Mouse (Mus musculus): Measurements from ENCODE around the gene Tex46. TPM values are rescaled to one million over a fixed set of nuclear protein-coding genes. Genes with fewer than 3 reads are reported as not detected.

Tex46 gene
- polyA plus RNA-seq, 1 experiment: not detected

DNA sequence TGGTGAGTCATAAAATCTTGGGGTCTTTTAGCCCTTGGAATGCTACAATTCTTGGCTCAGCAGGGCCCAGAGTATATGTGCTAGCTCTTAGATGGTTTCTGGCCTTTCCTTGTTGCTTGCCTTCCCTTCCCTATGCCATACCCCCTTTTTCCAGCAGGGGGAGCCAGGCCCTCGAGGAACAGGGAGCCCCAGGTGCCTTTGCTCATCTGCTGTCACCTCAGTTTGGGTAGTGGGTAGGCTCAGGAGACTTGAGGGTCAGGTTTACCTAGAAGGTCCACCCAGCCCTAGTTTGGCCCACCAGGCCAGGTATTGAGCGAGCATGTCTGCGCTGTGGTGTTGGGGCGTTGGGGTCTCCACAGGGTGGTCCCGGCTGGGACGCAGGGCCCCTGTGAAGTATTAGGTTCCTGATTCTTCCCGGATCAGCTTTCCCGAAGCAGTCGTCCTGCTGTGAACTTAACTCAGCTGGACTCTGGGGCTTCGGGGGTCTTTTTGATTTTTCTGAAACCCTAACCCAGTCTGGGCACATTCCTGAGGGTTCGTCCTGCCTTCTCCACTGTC, 38.8 kb downstream of the Tex46 start:
- no peak overlapping the region for H3K4me3 ChIP-seq (ENCODE audit: insufficient read depth, low read length)
- TF ChIP-seq POLR2A (IDR thresholded peaks at IDR 0.05; ENCODE audit: extremely low read depth, insufficient read depth, low read length) (no peak), CTCF (IDR thresholded peaks at IDR 0.05; ENCODE audit: extremely low read depth, insufficient read depth, low read length) (peak; percentile 95)
- no peak overlapping the region for H3K27ac ChIP-seq (ENCODE audit: insufficient read depth, low read length)
- no peaks in the 10 kb centered on the region for H3K4me1 ChIP-seq (ENCODE audit: control insufficient read depth, insufficient read depth, low read length)

DNA sequence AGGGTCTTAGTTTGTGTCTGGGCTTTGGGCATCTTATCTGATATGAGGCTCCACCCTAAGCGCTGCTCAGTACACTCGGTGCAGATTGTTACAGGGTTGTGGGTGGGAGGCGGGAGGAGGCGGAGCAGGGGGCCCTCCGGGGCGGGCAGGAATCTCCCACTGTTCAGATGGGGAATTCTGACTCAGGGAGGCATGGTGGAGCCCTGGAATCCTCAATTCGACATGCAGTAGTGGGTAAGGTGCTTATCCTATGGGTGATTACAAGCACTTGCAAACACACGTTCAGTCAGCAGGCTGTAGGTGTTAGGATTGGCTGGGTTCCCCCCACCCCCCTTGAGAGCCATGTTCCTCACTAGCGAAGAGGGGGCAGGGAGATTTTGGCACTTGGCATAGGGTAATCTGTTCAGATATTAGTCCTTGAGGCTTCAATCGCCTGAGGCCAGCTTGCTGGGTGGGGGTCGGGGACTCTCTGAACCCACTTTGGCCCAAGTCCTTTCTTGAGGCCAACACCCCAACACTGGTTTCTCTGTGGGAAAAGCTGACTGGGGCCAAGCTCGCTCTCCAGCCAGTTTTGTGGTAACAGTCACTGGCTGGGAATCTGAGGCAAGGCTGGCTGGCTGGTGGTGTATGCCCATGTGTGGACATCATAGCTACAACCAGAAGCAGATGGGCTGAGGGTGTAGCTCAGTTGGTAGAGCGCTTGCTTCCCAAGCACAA, 39.4 kb downstream of the Tex46 start:
- Histone ChIP-seq H3K4me3 (ENCODE audit: insufficient read depth, low read length) (no peak overlapping the region), H3K27ac (ENCODE audit: insufficient read depth, low read length) (no peak overlapping the region)

DNA sequence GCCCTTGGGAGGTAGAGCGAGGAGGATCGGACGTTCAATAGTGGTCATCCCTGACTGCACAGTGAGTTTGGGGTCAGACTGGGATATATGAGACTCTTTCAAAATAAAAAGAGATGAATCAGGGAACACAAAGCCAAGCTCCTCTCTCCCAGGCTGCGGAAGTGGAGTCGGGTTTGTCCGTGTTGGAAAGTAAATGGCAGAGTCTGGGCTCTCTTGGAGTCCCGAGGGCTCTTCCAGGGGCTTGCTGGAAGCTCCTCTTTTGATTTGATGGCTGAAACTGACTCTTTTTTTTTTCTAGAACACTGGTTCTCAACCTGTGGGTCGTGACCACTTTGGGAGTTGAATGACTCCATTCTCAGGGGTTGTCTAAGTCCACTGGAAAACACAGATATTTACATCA, 40.0 kb downstream of the Tex46 start:
- Histone ChIP-seq H3K4me3 (ENCODE audit: insufficient read depth, low read length) (no peak overlapping the region), H3K27ac (ENCODE audit: insufficient read depth, low read length) (no peak overlapping the region), H3K4me1 (ENCODE audit: control insufficient read depth, insufficient read depth, low read length) (no peaks in the 10 kb centered on the region)
- TF ChIP-seq POLR2A (IDR thresholded peaks at IDR 0.05; ENCODE audit: extremely low read depth, insufficient read depth, low read length): no peak
- no peak for TF ChIP-seq CTCF (IDR thresholded peaks at IDR 0.05; ENCODE audit: extremely low read depth, insufficient read depth, low read length)

More for the DNA sequence above, 39.4 kb downstream of the Tex46 start:
- no peaks in the 10 kb centered on the region for H3K4me1 ChIP-seq (ENCODE audit: control insufficient read depth, insufficient read depth, low read length)
- TF ChIP-seq POLR2A (IDR thresholded peaks at IDR 0.05; ENCODE audit: extremely low read depth, insufficient read depth, low read length) (no peak), CTCF (IDR thresholded peaks at IDR 0.05; ENCODE audit: extremely low read depth, insufficient read depth, low read length) (no peak)

DNA sequence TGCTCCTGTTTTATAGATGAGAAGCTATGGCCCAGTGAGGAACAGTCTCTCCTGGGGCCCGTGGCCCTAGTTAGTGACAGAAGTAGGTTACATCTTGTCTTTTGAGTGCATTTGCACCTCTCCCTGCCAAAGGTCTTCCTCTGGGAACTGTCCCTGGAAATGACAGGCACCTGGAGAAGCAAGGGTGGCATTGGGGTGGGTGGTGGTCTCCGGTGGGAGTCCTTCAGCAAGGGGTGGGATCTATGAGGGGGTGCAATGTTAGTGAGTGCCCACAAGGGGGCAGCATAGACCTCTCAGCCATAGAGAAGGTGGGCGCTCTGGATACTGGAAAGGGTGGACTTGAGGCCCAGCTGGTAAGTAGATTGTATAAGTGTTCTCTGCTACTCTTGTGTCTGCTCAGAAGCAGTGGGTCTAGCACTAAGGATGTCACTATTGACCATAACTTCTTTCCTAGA, 41.1 kb downstream of the Tex46 start:
- Histone ChIP-seq H3K4me1 (ENCODE audit: control insufficient read depth, insufficient read depth, low read length) (no peaks in the 10 kb centered on the region), H3K4me3 (ENCODE audit: insufficient read depth, low read length) (no peak overlapping the region), H3K27ac (ENCODE audit: insufficient read depth, low read length) (no peak overlapping the region)
- TF ChIP-seq CTCF (IDR thresholded peaks at IDR 0.05; ENCODE audit: extremely low read depth, insufficient read depth, low read length) (peak; percentile 72), POLR2A (IDR thresholded peaks at IDR 0.05; ENCODE audit: extremely low read depth, insufficient read depth, low read length) (no peak)

DNA sequence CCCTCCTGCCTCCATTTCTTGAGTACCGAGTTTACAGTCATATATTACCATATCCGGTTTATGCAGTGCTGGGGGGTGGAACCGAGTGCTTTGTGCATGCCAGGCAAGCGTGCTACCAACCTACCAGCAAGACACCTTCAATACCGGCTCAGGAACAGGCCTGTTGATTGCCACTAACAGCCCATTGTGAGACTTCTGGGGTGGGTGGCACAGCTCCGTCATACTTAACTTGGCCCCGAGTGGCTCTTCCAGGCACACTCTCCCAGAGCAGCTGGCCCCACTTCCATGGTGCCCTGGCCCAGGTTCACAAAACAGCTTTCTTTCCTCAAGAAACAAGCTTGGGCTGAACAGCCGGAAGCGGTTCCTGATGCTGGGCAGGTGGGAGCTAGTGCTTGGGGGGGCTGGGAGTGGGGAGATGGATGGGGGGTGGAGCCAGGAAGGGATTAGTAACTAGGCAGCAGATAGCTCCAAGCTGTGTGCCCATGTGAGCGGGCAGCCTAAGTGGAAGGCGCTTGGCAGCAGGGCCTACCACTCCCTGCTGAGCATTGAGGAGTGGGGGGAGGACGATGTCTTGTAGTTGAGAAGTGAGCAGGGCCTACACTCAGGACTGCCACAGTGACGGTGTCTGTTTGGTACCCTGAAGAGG, 41.8 kb downstream of the Tex46 start:
- Histone ChIP-seq H3K27ac (ENCODE audit: insufficient read depth, low read length) (no peak overlapping the region), H3K4me3 (ENCODE audit: insufficient read depth, low read length) (no peak overlapping the region), H3K4me1 (ENCODE audit: control insufficient read depth, insufficient read depth, low read length) (no peaks in the 10 kb centered on the region)
- no peak for TF ChIP-seq CTCF (IDR thresholded peaks at IDR 0.05; ENCODE audit: extremely low read depth, insufficient read depth, low read length)
- no peak for TF ChIP-seq POLR2A (IDR thresholded peaks at IDR 0.05; ENCODE audit: extremely low read depth, insufficient read depth, low read length)

DNA sequence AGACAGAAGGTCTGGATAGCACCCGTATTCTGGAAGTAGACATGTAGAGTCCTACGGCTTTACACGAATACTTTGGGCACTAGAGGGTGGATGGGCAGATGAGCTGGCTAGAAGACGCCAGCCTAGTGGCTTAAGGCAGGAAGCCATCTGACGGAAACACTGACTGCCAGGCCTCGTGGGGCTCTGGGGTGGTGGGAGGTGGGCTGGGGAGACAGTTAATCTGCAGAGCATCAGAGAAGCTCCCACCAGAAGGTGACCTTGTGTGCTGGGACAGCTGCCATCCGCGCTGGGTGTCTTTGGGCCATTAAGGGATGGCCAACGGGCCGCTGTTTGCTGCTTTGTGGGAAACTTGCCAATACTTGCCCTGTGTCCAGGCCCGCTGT, 42.3 kb downstream of the Tex46 start:
- Histone ChIP-seq H3K4me1 (ENCODE audit: control insufficient read depth, insufficient read depth, low read length) (no peaks in the 10 kb centered on the region), H3K27ac (ENCODE audit: insufficient read depth, low read length) (no peak overlapping the region), H3K4me3 (ENCODE audit: insufficient read depth, low read length) (no peak overlapping the region)
- TF ChIP-seq POLR2A (IDR thresholded peaks at IDR 0.05; ENCODE audit: extremely low read depth, insufficient read depth, low read length): no peak
- no peak for TF ChIP-seq CTCF (IDR thresholded peaks at IDR 0.05; ENCODE audit: extremely low read depth, insufficient read depth, low read length)

DNA sequence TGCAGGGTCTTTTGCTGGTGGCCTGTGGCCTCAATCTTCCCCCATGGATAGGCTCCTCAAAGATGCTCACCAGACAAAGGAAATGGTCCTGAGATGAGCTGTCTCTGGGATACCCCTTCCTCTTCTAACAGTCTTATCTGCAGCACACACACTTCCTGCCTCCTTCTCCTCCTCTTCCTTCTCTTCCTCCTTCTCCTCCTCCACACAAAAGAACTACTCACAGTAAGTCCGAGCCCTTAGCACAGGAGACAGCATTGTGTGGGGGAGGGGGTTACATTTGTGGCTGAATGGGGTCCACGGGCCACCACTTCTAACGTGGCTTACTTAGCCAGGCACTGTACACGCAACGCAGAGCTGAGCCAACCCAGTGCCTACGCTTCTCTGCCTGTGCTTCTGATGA, 42.8 kb downstream of the Tex46 start:
- Histone ChIP-seq H3K27ac (ENCODE audit: insufficient read depth, low read length) (no peak overlapping the region), H3K4me1 (ENCODE audit: control insufficient read depth, insufficient read depth, low read length) (no peaks in the 10 kb centered on the region)
- TF ChIP-seq POLR2A (IDR thresholded peaks at IDR 0.05; ENCODE audit: extremely low read depth, insufficient read depth, low read length) (no peak), CTCF (IDR thresholded peaks at IDR 0.05; ENCODE audit: extremely low read depth, insufficient read depth, low read length) (no peak)

DNA sequence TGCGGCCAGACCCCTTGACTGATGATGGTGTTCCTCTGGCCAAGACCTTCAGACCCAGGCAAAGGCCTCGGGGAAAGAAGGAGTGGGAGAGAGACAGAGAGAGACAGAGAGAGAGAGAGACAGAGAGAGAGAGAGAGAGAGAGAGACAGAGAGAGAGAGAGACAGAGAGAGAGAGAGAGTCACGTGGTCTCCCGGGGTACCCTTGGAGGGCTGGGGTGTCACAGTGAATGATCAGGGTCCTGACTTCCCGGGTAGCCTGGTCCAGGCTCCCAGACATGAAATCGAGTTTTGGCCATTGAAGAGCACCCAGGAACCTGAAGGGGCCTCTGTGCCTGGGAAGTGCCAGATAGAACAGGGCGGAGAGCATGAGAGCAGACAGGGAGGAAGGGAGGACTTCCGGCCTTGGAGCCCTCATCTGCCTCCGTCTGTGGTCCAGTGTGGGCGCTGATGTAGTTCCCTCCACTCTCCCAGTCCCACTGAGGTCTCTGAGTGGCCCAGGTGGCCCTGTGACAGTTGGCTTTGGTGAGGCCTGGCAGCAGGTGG, 43.5 kb downstream of the Tex46 start:
- H3K27ac ChIP-seq (ENCODE audit: insufficient read depth, low read length): no peak overlapping the region
- H3K4me1 ChIP-seq (ENCODE audit: control insufficient read depth, insufficient read depth, low read length): no peaks in the 10 kb centered on the region
- TF ChIP-seq POLR2A (IDR thresholded peaks at IDR 0.05; ENCODE audit: extremely low read depth, insufficient read depth, low read length) (no peak), CTCF (IDR thresholded peaks at IDR 0.05; ENCODE audit: extremely low read depth, insufficient read depth, low read length) (no peak)
- H3K4me3 ChIP-seq (ENCODE audit: insufficient read depth, low read length): no peak overlapping the region

More for the DNA sequence above, 42.8 kb downstream of the Tex46 start:
- no peak overlapping the region for H3K4me3 ChIP-seq (ENCODE audit: insufficient read depth, low read length)

DNA sequence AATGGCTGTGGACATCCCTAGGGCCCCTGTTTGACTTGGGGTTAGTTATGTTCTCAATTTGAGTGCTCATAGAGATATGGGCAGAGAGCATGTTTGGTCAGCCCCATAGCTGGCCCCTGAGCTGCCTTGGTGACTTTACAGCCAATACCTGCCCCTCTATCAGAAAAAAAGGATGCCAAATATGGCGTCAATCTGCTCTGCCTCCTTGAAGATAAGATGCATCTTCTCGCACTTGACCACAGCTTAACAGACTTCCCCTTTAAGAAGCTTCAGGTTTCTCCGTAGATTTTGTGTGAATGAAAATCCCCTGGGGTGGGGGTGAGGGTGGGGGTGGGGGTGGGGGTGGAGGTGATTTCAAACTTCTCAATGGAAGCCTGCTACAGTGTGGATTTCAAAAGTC, 47.7 kb downstream of the Tex46 start:
- Histone ChIP-seq H3K27ac (ENCODE audit: insufficient read depth, low read length) (no peak overlapping the region), H3K4me3 (ENCODE audit: insufficient read depth, low read length) (no peak overlapping the region), H3K4me1 (ENCODE audit: control insufficient read depth, insufficient read depth, low read length) (no peaks in the 10 kb centered on the region)
- no peak for TF ChIP-seq CTCF (IDR thresholded peaks at IDR 0.05; ENCODE audit: extremely low read depth, insufficient read depth, low read length)
- no peak for TF ChIP-seq POLR2A (IDR thresholded peaks at IDR 0.05; ENCODE audit: extremely low read depth, insufficient read depth, low read length)

Other genes with a start within 250 kb of the Tex46 start
- gene Htr1d, start 186.9 kb upstream of the Tex46 start, polyA plus RNA-seq (2012; rRNA removed): 0.19 and 0.81 TPM in 2 replicates
- 0.35 and 0.49 TPM in 2 replicates for gene 6030445D17Rik, start 148.2 kb upstream of the Tex46 start, polyA plus RNA-seq (2012; rRNA removed)
- gene Luzp1, start 140.7 kb upstream of the Tex46 start, polyA plus RNA-seq (2012; rRNA removed): 29.5 and 29.6 TPM in 2 replicates
- gene Kdm1a, start 7.7 kb upstream of the Tex46 start, polyA plus RNA-seq (2012; rRNA removed): 67.1 and 68.3 TPM in 2 replicates
- 0.10 and 0.11 TPM in 2 replicates for gene Lactbl1, start 12.2 kb downstream of the Tex46 start, polyA plus RNA-seq (2012; rRNA removed)
- gene Ephb2, start 225.6 kb downstream of the Tex46 start, polyA plus RNA-seq (2012; rRNA removed): 17.1 TPM in 2 replicates

All from cortical plate, adult 2 months (tissue).